Mouse (Mus musculus): ENCODE measurements at regions not wholly inside any gene's neighbourhood (a gene's known extent, or its start where the extent isn't known, plus 50 kb on each side); places are given as distances from the start of the nearest gene placed in this dataset.

DNA sequence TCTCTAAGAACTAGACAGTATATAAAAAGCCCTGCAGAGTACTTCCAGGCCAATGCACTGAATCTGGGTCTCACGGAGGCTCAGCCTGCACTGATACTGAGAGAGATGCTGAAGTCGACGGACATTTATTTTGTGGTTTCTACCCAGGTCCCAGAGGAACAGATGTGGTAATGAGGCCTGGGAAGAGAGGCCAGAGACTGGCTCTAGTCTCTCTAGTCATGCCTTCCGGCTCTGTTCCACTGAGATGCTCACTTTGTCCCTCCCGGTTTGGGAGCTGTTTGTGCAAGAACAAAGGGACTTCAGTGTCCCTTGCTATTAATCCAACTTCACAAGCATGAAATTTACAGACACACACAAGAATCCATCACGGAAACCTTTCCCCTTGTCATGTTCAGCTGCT is 144.1 kb upstream of the Foxd3 start:
- no peak for DNase-seq

DNA sequence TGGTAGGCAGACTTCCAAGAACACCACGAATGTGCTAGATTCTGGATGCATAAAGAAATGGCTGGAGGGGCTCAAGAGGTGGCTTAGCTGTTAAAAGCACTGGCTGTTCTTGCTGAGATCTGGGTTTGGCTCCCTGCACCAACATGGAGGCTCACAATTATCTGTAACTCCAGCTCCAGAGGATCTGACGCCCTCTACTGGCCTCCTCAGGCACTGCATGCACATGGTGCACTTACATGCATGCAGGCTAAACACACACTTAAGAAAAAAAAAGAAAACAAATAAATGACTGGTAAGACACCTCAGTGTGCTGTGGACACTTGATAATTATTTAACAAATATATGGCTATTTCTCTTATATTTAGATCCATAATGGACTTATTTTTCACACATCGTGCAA is 139.2 kb upstream of the Foxd3 start:
- DNase-seq: no peak

DNA sequence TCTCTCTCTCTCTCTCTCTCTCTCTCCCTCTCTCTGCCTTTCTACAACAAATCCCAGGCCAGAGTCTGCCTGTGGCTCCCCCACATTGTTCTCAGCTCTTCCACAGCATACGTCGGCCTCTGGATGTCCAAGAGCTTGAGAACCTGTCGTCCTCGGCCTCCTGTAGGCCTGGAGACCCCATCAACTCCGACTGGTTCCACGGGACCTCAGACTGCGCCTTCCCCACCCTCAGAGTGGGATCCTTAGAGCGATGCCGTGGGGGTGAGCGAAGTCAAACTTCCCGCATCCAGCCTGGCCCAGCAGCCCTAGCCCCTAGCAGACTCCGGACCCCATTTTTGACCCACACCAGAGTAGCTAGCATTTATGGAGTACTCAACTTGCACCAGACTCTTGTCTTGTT is 128.7 kb upstream of the Foxd3 start:
- no peak for DNase-seq

DNA sequence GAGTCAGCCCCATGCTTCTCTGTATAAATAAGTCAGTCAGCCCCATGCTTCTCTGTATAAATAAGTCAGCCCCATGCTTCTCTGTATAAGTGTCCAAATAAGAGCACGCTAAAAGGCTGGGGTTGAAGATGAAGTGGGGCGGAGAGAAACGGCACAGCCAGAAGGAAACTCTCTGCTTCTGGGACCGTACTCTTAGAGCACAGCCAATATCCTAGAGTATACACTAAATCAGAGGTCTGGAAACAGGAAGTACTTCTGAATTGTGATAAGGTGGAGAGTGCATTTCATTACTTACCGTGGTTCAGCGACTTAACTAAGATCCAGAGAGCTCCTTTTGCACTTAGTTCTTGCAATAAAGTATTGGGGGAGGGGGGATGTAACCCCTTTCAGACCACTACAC is 112.1 kb upstream of the Foxd3 start:
- DNase-seq: no peak

DNA sequence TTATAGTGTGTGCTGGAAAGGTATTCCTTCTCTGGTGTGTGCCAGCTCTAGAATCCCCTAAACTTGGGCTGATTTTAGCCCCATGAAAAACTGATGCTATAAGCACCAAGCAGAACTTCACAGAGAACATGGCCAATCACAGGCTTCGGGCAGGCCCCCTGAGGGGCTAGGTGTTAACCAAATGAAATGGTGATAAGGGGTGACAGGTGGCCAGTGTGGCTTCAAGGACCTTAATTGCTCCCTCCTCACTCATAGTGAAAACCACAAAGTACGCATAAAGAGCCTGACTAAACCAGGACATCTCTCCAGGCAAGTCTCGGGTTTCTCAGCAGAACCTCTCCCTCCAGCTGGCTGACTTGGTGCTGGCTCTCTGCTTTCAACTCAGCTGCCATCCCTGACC is 110.4 kb upstream of the Foxd3 start:
- no peak for DNase-seq

DNA sequence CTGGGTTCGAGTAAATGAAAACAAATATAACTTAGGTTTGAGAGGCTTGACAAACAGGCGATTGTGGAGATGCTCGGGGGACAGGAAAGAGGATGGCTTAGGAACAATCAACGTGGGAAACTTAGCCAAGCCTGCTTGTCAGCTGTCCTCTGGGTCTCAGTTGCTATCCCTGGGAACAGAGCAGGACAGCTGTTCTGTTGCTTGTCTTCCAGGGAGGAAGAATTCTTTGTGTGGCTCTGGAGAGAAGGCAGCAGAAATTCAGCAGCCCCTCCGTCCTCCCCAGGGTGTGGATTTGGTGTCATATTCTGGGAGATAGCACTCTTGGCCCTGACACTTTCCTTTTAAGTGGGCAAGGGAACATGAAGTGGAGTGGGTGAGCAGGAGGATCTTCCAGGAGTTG is 98.1 kb upstream of the Foxd3 start:
- no peak for DNase-seq

DNA sequence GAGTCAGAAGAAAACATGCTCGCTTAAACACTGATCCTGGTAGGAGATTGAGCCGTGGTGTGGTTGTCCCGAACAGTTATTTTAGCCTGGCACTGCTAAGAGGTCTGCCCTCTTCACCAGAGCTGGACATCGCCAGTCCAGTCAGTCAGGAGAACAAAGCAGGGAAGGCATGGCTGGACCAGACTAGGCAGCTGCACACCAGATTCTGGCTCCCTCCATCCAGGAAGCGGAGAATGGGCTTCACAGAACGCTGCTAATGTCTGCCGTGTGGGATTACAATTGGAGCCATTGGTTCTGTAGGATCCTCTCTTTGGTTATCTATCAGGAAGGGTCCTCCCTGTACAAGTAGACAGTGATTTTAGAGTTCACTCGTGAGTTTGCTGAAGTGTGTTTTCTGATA is 95.5 kb upstream of the Foxd3 start:
- no peak for DNase-seq

DNA sequence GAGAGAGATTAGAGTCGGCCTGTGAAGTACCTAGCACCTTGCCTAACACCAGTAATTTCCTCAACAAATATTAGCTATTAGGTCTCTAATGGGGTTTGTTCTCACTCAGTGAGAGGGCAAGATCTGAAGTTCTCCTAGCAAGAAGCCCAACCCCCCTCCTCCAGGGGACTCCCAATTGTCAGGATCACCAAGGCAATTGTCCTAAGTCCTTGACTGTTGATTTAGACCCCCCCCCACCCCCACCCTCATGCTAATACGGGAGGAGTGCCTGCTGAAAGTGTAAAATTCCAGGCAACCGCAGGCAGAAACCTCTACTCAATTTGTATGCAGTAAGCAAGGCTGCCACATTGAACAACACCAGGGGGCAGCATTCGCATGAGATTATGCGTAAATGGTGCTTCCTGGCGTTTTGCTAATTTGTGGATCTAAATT is 94.6 kb upstream of the Foxd3 start:
- peak; percentile 42 for DNase-seq

DNA sequence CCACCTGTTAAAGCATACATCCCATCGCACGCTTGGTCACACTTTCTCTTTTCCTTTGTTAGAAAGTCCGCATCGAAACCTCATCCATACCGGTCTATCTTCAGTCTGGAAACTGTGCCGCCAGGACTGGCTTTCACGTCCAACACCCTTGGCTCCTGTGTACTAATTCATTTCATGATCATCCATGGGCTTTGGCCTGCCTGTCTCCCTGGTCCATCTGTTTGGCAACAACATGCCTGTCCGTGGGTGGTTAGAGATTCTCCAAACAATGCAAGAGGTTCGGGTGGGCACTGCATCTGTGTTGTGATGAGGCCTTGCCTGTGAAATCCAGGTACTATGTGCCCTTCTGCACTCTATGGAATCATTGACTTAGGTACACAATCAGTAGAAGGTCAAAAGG is 90.7 kb upstream of the Foxd3 start:
- no peak for DNase-seq

DNA sequence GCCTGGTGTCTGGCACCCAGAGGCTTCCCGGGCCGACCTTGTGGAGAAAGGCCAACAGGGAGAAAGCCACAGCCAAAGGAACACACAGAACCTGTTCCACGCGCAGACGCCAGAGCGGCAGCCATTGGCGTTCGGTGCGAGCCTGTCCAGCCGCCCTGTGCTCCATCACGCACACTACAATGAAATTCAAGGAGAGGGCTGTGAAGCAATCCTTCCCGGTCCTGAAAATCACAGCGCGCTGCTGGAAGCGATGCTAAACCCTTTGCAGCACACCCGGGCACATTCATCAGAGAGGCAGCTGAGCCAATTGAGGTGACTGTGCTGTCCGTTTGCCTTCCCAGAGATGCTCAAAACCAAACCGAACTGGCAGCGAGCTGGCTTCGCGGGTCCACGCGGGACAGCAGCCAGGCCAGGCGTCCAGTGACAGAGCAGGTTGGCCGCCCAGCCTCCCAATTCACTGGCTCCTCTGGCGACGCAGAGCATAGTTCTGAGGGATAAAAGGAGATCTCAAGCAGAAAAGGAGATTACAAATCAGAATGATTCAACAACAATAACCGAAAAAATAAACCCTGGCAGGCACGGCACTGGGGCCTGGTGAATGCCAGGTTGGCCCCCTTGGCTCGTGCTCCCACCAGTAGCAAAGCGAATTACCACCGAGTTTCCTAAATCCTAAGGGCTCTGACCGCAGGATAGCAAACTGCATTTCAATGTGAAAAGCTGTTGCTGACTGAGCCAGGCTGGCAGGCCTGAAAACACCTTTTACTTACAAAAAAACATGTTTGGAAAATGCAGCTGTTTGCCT is 83.1 kb upstream of the Foxd3 start:
- DNase-seq: peak; percentile 16

DNA sequence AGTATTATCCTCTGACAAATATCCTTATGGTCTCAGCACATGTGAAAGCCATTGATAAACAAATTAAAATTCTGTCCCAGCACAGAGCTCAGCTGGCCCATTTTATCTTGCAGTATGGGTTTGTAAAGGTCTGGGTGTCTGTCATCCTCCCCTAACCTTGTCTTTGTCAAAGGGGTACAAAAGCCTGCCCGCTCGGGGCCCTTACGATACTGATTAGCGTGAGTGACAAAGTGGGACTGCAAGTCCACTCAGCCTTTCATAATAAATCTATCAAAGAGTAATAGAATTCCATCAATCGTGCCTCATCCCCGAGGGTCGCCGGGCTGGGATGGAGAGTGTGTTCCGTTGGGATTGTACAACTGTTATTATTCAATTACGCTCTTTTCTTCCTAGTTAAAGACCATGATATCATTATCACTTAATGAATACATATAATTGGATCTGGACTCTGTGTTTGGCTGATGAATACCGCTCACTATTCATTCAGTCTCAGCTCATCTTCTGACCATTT is 82.0 kb upstream of the Foxd3 start:
- no peak for DNase-seq

DNA sequence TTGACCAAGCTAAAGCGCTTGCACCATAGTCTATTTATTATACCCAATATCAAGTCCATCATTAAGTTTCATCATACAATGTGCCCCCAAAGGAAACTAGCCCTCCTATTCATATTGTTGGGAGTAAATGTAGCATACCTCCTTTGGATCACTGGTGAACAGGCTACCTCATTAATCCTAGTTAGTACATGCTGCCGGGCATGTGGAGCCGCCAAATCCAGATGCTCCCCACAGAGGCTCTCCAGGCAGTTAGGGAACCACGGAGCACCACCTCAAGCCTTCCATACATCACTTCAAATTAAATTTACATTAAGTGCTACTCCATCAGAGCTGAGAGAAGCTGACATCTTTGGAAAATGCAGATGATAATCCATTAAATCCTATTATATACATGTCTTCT is 81.1 kb upstream of the Foxd3 start:
- DNase-seq: no peak

DNA sequence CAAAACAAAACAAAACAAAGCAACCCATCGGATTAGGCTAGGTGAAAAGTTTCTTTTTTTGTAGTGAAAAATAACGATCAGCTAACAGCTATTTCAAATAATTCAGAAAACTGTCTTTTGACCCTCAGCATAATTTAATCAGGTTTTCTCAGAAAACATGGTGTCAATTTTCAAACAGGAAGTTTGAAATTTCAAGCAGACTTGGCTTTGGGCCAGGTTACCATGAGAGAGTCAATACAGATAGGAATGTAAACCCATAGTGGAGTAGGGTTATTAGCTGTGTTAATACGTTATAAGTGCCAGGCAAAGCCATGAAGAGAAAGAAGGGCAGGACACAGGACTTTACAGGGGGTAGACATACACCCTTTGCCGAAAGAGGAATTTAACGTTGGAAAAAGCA is 58.3 kb upstream of the Foxd3 start:
- DNase-seq: no peak

DNA sequence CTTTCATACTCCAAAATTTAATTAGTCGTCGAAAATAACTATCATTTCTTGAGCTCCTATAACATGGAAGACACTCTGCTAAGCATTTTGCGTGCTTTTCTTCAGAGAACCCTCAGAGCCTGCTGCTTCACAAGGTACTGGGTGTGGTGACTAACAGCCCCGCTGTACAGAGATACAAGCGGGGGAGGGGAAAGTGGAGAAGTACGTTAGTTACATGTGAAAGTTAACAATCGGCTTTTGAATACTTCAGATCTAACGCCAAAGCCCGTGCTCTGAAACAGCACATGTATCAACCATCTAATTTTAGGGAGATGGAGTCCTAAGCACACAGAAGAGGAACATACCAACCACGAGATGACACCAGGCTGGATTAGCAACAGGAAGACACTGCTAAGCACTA is 55.4 kb upstream of the Foxd3 start:
- no peak for DNase-seq

DNA sequence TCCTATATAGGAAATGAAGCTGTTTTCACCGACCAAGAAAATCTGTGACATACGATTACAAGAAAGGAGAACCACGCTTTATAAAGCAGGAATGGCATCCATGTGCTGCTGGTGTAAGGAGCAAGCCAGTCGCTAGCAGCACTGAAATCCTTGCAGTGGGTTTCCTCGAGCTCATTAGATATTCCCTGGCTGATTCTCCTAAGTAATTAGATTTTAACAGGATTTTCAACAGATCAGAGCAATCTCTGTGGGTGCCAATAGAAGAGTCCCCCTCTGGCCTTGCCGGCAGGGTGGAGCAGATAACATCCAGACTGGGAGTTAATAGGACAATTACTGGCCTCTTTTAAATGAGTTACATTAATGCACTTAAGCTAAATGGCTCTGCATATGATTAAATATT is 54.6 kb upstream of the Foxd3 start:
- no peak for DNase-seq

All from right cerebral cortex, postnatal 14 days (tissue).